Mouse (Mus musculus) left cerebral cortex, adult 2 months (tissue): ENCODE results near the gene Plekhh1. TPM values are rescaled to one million over a fixed set of nuclear protein-coding genes. Genes with fewer than 3 reads are reported as not detected.
"Not testable (repeated sequence)": the region's sequence is repeated elsewhere in the genome, so short reads cannot be mapped to it uniquely, and the experiment has no call there.

Source experiments
- DNase-seq, 2 experiments: peaks; one replicate each; pipeline ENCODE4 v3.0.0; 2021 to 2022; ENCODE audit warnings: low spot score in 2 of 2, mixed read lengths in 1 of 2; ENCODE audit errors: extremely low spot score in 1 of 2
- H3K27ac ChIP-seq: fragments of 200-600 bp; 2 replicates; pipeline ENCODE4 v1.8.1; 2022
- H3K4me3 ChIP-seq: fragments of 200-600 bp; 2 replicates; pipeline ENCODE4 v1.8.1; 2022
- CTCF ChIP-seq: fragments of 200-600 bp; IDR thresholded peaks from 2 replicates; pipeline ENCODE4 v1.8.1; 2022; ENCODE audit warnings: antibody characterized with exemption, mild to moderate bottlenecking, moderate library complexity
- intact Hi-C: fragments of 180-260 bp; cut with DNase I; formaldehyde crosslinking; loops from one replicate; pipeline ENCODE4 v1.15.1; 2025
- total RNA-seq, 2 experiments: library from RNA; stranded (reverse); gene quantifications; 2 replicates each; pipeline ENCODE4 v1.2.3; 2021

Plekhh1 gene
- total RNA-seq, 2 experiments from 2014 or later, result 9.1 to 12.1 TPM

GRCm38 (mm10) chr12:79005456-79005855, 23.5 kb upstream of the Plekhh1 start:
- TF ChIP-seq CTCF, result no peak
- no peak for DNase-seq
- Histone ChIP-seq H3K27ac (no peak overlapping the region), H3K4me3 (no peak overlapping the region)
- intact Hi-C loops, result loop anchor here (5.0 kb wide), 1 partner anchor 82 kb away; the partner anchor contains the start of gene Pigh

GRCm38 (mm10) chr12:79006076-79006475, 22.9 kb upstream of the Plekhh1 start:
- Histone ChIP-seq H3K4me3 (peak overlapping the region; percentile 96), H3K27ac (no peak overlapping the region; the same call in 1 of the 2 replicates)
- no peak for DNase-seq
- intact Hi-C loops, result loop anchor here (2.0 to 5.0 kb wide), 2 partner anchors 81 to 83 kb away; partner anchors contain the start of gene Pigh
- no peak for TF ChIP-seq CTCF

- peak; percentile 38 to 46 for DNase-seq
- Histone ChIP-seq H3K27ac (peak overlapping the region; percentile 93), H3K4me3 (peak overlapping the region; percentile 96)
- TF ChIP-seq CTCF, result peak; percentile 49
- intact Hi-C loops, result loop anchor here (2.0 to 5.0 kb wide), 2 partner anchors 81 to 84 kb away; partner anchors contain the start of gene Pigh
Observed at GRCm38 (mm10) chr12:79006478-79007125, 22.4 kb upstream of the Plekhh1 start.

GRCm38 (mm10) chr12:79007126-79007753, 21.7 kb upstream of the Plekhh1 start, which contains the start of gene Tmem229b:
Gene Tmem229b (minus strand): TSS chr12:79007627.
- H3K4me3 ChIP-seq, result peak within 1 kb of the TSS; percentile 96

GRCm38 (mm10) chr12:79010569-79010968, 18.4 kb upstream of the Plekhh1 start:
- intact Hi-C loops, result no loop called here
- DNase-seq, result no peak
- TF ChIP-seq CTCF, result no peak

More at GRCm38 (mm10) chr12:79007126-79007753, 21.7 kb upstream of the Plekhh1 start, which contains the start of gene Tmem229b:
- TF ChIP-seq CTCF, result no peak; the same call in none of the 2 replicates
- H3K27ac ChIP-seq, result peak within 1 kb of the TSS; percentile 93
- intact Hi-C loops, result loop anchor here (2.0 to 5.0 kb wide), 2 partner anchors 80 to 84 kb away; partner anchors contain the start of gene Pigh
- DNase-seq, result peak; percentile 63 to 65

GRCm38 (mm10) chr12:79016109-79016508, 12.9 kb upstream of the Plekhh1 start:
- no peak overlapping the region for H3K4me3 ChIP-seq
- no peak overlapping the region for H3K27ac ChIP-seq
- intact Hi-C loops, result no loop called here
- no peak for DNase-seq
- no peak for TF ChIP-seq CTCF

More at GRCm38 (mm10) chr12:79010569-79010968, 18.4 kb upstream of the Plekhh1 start:
- Histone ChIP-seq H3K27ac (no peak overlapping the region), H3K4me3 (no peak overlapping the region)

- DNase-seq, result no peak
- no peak overlapping the region for H3K27ac ChIP-seq
- intact Hi-C loops, result no loop called here
- no peak for TF ChIP-seq CTCF
- H3K4me3 ChIP-seq, result no peak overlapping the region
Observed at GRCm38 (mm10) chr12:79017994-79018399, 11.0 kb upstream of the Plekhh1 start.

GRCm38 (mm10) chr12:79021902-79022301, 7.1 kb upstream of the Plekhh1 start:
- Histone ChIP-seq H3K4me3 (no peak overlapping the region), H3K27ac (no peak overlapping the region)
- intact Hi-C loops, result loop anchor here (2.0 kb wide), 1 partner anchor 75 kb away; no protein-coding TSS in a partner anchor
- no peak for DNase-seq
- TF ChIP-seq CTCF, result no peak

- peak; percentile 86 for TF ChIP-seq CTCF
- Histone ChIP-seq H3K27ac (no peak overlapping the region), H3K4me3 (no peak overlapping the region)
- intact Hi-C loops, result loop anchor here (1.0 to 2.0 kb wide), 2 partner anchors 74 to 103 kb away; no protein-coding TSS in a partner anchor
- peak; percentile 68 to 72 for DNase-seq
Observed at GRCm38 (mm10) chr12:79022882-79023281, 6.1 kb upstream of the Plekhh1 start.

- H3K27ac ChIP-seq, intact Hi-C loops, H3K4me3 ChIP-seq, DNase-seq: not testable (repeated sequence)
Observed at GRCm38 (mm10) chr12:79027526-79027925, 1.4 kb upstream of the Plekhh1 start.

- intact Hi-C loops, result no loop called here
- Histone ChIP-seq H3K27ac (peak overlapping the region; percentile 19; the same call in 1 of the 2 replicates), H3K4me3 (no peak overlapping the region)
- no peak for DNase-seq
- TF ChIP-seq CTCF, result no peak
Observed at GRCm38 (mm10) chr12:79034331-79034730, 5.4 kb downstream of the Plekhh1 start.

- Histone ChIP-seq H3K27ac (peak overlapping the region; percentile 52; the same call in 1 of the 2 replicates), H3K4me3 (no peak overlapping the region)
- intact Hi-C loops, result no loop called here
- DNase-seq, result no peak
- TF ChIP-seq CTCF, result no peak
Observed at GRCm38 (mm10) chr12:79035349-79035748, 6.4 kb downstream of the Plekhh1 start.
